Mouse (Mus musculus) liver, embryonic 16.5 days (tissue): ENCODE measurements around the gene A030003K21Rik. TPM values are rescaled to one million over a fixed set of nuclear protein-coding genes. Genes with fewer than 3 reads are reported as not detected.

Experiments used
- ATAC-seq: fragments of 200-750 bp; cut with Nextera tagmentation; 2 replicates; pipeline ENCODE4 v1.8.0; 2017; ENCODE audit warnings: low read depth, mild to moderate bottlenecking, moderate number of reproducible peaks, moderate library complexity
- H3K27ac ChIP-seq: fragments of 300-500 bp; sonication (generic); 2 replicates; pipeline ENCODE4 v1.5.1; 2014; ENCODE audit warnings: mild to moderate bottlenecking, low read length
- H3K27me3 ChIP-seq: fragments of 300-500 bp; sonication (generic); 2 replicates; pipeline ENCODE4 v1.6.1; 2014; ENCODE audit warnings: low read depth, low read length, mixed read lengths; ENCODE audit not compliant: control insufficient read depth, insufficient read depth
- H3K36me3 ChIP-seq: fragments of 300-500 bp; sonication (generic); 2 replicates; pipeline ENCODE4 v1.6.1; 2014; ENCODE audit warnings: mild to moderate bottlenecking; ENCODE audit not compliant: control insufficient read depth, insufficient read depth
- H3K4me1 ChIP-seq: fragments of 300-500 bp; sonication (generic); 2 replicates; pipeline ENCODE4 v1.6.1; 2014; ENCODE audit warnings: low read depth, low read length, mixed read lengths; ENCODE audit not compliant: control insufficient read depth
- H3K4me2 ChIP-seq: fragments of 300-500 bp; sonication (generic); 2 replicates; pipeline ENCODE4 v1.6.1; 2014; ENCODE audit warnings: low read depth, low read length, mixed read lengths
- H3K4me3 ChIP-seq: fragments of 300-500 bp; sonication (generic); 2 replicates; pipeline ENCODE4 v1.5.1; 2014; ENCODE audit warnings: low read depth, mild to moderate bottlenecking, low read length
- H3K9ac ChIP-seq: fragments of 300-500 bp; sonication (generic); 2 replicates; pipeline ENCODE4 v1.6.1; 2014; ENCODE audit warnings: low read depth, low read length
- H3K9me3 ChIP-seq: fragments of 300-500 bp; sonication (generic); replicated peaks from 2 replicates; pipeline ENCODE4 v1.6.1; 2016; ENCODE audit warnings: low read length; ENCODE audit not compliant: control insufficient read depth
- WGBS: fragments of 180-500 bp; shearing (Covaris S2); extraction: QIAGEN DNeasy Blood & Tissue Kit; methylation state at CpG from one replicate; pipeline ENCODE4 v1.1.7; 2014; ENCODE audit not compliant: insufficient replicate concordance; 5-methylcytosine and 5-hydroxymethylcytosine counted together
- polyA plus RNA-seq: library from polyadenylated mRNA; unstranded; fragments of >200 nt; fragmentation: Nextera tagmentation; extraction: Ambion mirVana; gene quantifications from 2 replicates; pipeline ENCODE4 v1.2.1, GENCODE M21; 2015

The A030003K21Rik gene
- polyA plus RNA-seq, 1 experiment from 2014 or later = not detected

DNA sequence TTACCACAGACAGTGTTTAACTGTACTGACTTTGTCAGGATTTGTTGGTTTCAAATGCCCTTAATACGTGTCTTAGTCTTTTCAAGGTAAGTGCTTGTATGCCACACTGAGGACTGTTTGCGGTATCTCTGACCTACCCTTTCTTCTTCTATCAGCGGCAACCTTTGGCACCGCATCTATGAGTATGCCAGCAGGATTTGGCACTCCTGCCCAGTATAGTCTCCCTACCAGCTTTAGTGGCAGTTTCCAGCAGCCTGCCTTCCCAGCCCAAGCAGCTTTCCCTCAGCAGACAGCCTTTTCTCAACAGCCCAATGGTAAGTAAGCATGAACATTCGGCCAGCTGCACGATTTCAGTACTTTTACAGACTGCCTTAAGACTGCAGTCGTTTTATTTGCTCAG is 49.9 kb downstream of the A030003K21Rik start:
- no peak for ATAC-seq
- no peaks in the 10 kb centered on the region for H3K9me3 ChIP-seq
- no peak overlapping the region for H3K4me2 ChIP-seq
- 90% methylated on average over 7 of the region's 7 CpGs for WGBS
- H3K4me1 ChIP-seq = no peaks in the 10 kb centered on the region
- no peak overlapping the region for H3K4me3 ChIP-seq
- H3K27me3 ChIP-seq = no peaks in the 10 kb centered on the region
- H3K36me3 ChIP-seq = peaks cover 60% of the 10 kb centered on the region
- no peak overlapping the region for H3K27ac ChIP-seq
- no peak overlapping the region for H3K9ac ChIP-seq

Other genes starting within 250 kb of the A030003K21Rik start
- gene Mff, start 218.5 kb downstream of the A030003K21Rik start, polyA plus RNA-seq = 156 and 164 TPM in 2 replicates
- gene Tm4sf20, start 174.9 kb downstream of the A030003K21Rik start, polyA plus RNA-seq = 1.2 TPM in 1 of 2 replicates, not detected in the other
- gene Gm47791, start 172.1 kb downstream of the A030003K21Rik start, polyA plus RNA-seq = not detected in 2 replicates
- 39.0 and 44.7 TPM in 2 replicates for gene Agfg1, start 103.9 kb downstream of the A030003K21Rik start, polyA plus RNA-seq
- gene A030005L19Rik, start 30.1 kb downstream of the A030003K21Rik start, polyA plus RNA-seq = 0.11 TPM in 1 of 2 replicates, not detected in the other
- gene A030014E15Rik, start 18.5 kb downstream of the A030003K21Rik start, polyA plus RNA-seq = not detected in 2 replicates
- gene Gm6217, start 12.0 kb downstream of the A030003K21Rik start, polyA plus RNA-seq = not detected in 2 replicates
- gene Gm7544, start 12.6 kb upstream of the A030003K21Rik start, polyA plus RNA-seq = not detected in 2 replicates
- gene Gm47955, start 16.9 kb upstream of the A030003K21Rik start, polyA plus RNA-seq = not detected in 2 replicates
- not detected in 2 replicates for gene Gm47959, start 57.2 kb upstream of the A030003K21Rik start, polyA plus RNA-seq
- gene Slc19a3, start 95.1 kb upstream of the A030003K21Rik start, polyA plus RNA-seq = 0.08 TPM in 1 of 2 replicates, not detected in the other
- not detected in 2 replicates for gene Krtap28-10, start 99.1 kb upstream of the A030003K21Rik start, polyA plus RNA-seq
- not detected in 2 replicates for gene Gm47969, start 101.5 kb upstream of the A030003K21Rik start, polyA plus RNA-seq
- gene A030005K14Rik, start 116.0 kb upstream of the A030003K21Rik start, polyA plus RNA-seq = not detected in 2 replicates
- not detected in 2 replicates for gene Krtap28-13, start 117.5 kb upstream of the A030003K21Rik start, polyA plus RNA-seq
- not detected in 2 replicates for gene Ccl20, start 173.4 kb upstream of the A030003K21Rik start, polyA plus RNA-seq
- not detected in 2 replicates for gene Daw1, start 216.4 kb upstream of the A030003K21Rik start, polyA plus RNA-seq